Mouse (Mus musculus) thymus, adult 2 months (tissue): Measurements from ENCODE around the gene Stx6.

ENCODE experiments used
- CTCF ChIP-seq: fragments of 200-500 bp; IDR thresholded peaks from 2 replicates; pipeline ENCODE4 v1.5.1; 2012; ENCODE audit warnings: mild to moderate bottlenecking, control low read depth, low read length, moderate library complexity, borderline replicate concordance; ENCODE audit not compliant: control insufficient read depth, poor library complexity, insufficient read depth; ENCODE audit errors: extremely low read depth
- POLR2A ChIP-seq: fragments of 200-500 bp; IDR thresholded peaks from 2 replicates; pipeline ENCODE4 v1.6.1; 2012; ENCODE audit warnings: mild to moderate bottlenecking, low read length, control low read depth, moderate library complexity; ENCODE audit not compliant: control insufficient read depth, poor library complexity, insufficient read depth; ENCODE audit errors: extremely low read depth

- TF ChIP-seq CTCF (no peak), POLR2A (no peak)
These were observed 43.4 kb downstream of the Stx6 start for GRCm38 (mm10) chr1:155201914-155202313.
